Mouse (Mus musculus): ENCODE measurements at regions not wholly inside any gene's neighbourhood (a gene's known extent, or its start where the extent isn't known, plus 50 kb on each side); places are given as distances from the start of the nearest gene placed in this dataset.

- DNase-seq (ENCODE audit: low spot score in 2 of 2): no peak
Observed at GRCm38 (mm10) chr8:35321270-35321865, 444.2 kb upstream of the Gm19410 start.

DNA sequence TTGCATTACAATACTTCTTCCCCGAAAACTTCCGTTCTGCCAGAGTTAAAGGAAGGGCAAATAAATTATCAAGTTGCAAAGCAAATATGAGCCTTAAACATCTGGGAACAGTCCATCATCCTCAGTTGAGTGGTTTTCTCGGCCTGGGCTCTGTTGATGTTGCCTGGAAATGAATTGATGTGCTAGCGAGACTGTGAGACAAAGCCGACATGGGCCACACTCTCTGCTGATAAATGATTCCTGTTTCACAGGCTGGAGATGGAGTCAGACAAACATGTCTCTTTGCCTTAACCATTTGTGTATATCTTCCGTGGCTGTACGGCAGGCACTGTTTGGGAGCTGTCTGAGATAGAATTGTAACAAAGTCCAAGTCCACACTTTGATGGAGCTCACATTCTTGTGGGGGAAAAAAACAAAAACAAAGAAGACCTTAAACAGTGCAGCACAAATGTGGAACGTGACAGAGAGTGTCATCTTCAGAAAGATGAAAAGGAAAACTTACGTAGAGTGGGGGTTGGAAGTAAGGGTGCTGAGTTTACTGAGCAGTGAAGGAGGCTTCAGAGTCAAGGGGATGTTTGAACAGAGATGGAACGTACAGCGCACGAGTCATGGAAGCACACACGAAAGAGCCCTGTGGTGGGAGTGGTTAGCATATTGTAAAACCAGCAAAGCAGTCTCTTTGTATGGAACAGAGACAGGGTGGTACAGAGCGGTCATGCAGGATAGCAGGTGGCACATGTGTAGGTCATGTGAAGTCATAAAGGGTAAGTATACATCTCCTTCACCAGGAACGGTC, 442.2 kb upstream of the Gm19410 start:
- no peak for DNase-seq (ENCODE audit: low spot score in 2 of 2)

Data from frontal cortex, postnatal 36 days (tissue).